Mouse (Mus musculus) megakaryocyte, embryonic 14.5 days (primary cell): Measurements from ENCODE around the gene Pptc7. TPM values are rescaled to one million over a fixed set of nuclear protein-coding genes. Genes with fewer than 3 reads are reported as not detected.

Source experiments
- H3K27me3 ChIP-seq: replicated peaks from 2 replicates; pipeline ENCODE3; 2012; ENCODE audit warnings: inconsistent platforms
- H3K36me3 ChIP-seq: replicated peaks from 2 replicates; pipeline ENCODE3; 2012; ENCODE audit warnings: low read length, inconsistent platforms, mixed read lengths
- H3K4me1 ChIP-seq: 2 replicates; pipeline ENCODE4 v1.6.1; 2012; ENCODE audit warnings: inconsistent platforms
- H3K4me3 ChIP-seq: replicated peaks from 2 replicates; pipeline ENCODE3; 2012; ENCODE audit warnings: moderate library complexity, mild to moderate bottlenecking, inconsistent platforms
- H3K9me3 ChIP-seq: 2 replicates; pipeline ENCODE4 v1.6.1; 2012; ENCODE audit warnings: inconsistent platforms
- FLI1 ChIP-seq: IDR thresholded peaks from 2 replicates; pipeline ENCODE4 v1.6.1; 2012; ENCODE audit warnings: low read length, inconsistent platforms, mixed read lengths
- GATA1 ChIP-seq: IDR thresholded peaks from 3 replicates; pipeline ENCODE4 v1.6.1; 2012; ENCODE audit warnings: mixed read lengths, low read length, inconsistent platforms, borderline replicate concordance
- polyA plus RNA-seq: library from polyadenylated mRNA; stranded (reverse); fragments of >175 nt; gene quantifications from 2 replicates; pipeline ENCODE4 v1.2.3, GENCODE M21; 2012; ENCODE audit warnings: low replicate concordance; ENCODE audit not compliant: insufficient read depth

Gene Pptc7
- polyA plus RNA-seq, 1 experiment, result 5.0 TPM

GRCm38 (mm10) chr5:122324608-122325431 is 40.7 kb downstream of the Pptc7 start:
- Histone ChIP-seq H3K4me3 (no peak overlapping the region), H3K9me3 (no peaks in the 10 kb centered on the region), H3K36me3 (peaks cover 82% of the 10 kb centered on the region), H3K4me1 (peaks cover 37% of the 10 kb centered on the region), H3K27me3 (no peaks in the 10 kb centered on the region)
- TF ChIP-seq FLI1, result no peak
- TF ChIP-seq GATA1, result no peak

DNA sequence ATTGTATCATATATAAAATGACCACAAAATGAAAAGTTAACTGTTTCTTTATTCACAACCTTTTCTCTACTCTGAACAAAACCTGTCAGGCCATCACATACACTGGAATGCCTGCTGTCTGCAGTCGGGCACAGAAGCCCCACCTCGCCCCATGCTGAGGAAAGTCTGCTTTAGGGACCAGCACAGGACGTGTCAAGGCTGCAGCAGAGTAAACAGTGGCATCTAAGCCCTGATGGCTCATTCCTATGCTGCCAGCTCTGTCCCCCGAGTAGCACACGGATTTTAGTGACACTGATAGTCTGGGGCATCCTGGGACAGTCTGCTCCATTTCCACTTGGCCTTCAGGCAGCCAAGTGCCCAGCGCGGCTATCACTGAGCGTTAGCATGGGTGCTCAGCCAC is 41.3 kb downstream of the Pptc7 start:
- H3K36me3 ChIP-seq, result peaks cover 75% of the 10 kb centered on the region
- H3K9me3 ChIP-seq, result no peaks in the 10 kb centered on the region
- no peaks in the 10 kb centered on the region for H3K27me3 ChIP-seq
- peaks cover 41% of the 10 kb centered on the region for H3K4me1 ChIP-seq
- TF ChIP-seq FLI1 (no peak), GATA1 (no peak)
- H3K4me3 ChIP-seq, result no peak overlapping the region

DNA sequence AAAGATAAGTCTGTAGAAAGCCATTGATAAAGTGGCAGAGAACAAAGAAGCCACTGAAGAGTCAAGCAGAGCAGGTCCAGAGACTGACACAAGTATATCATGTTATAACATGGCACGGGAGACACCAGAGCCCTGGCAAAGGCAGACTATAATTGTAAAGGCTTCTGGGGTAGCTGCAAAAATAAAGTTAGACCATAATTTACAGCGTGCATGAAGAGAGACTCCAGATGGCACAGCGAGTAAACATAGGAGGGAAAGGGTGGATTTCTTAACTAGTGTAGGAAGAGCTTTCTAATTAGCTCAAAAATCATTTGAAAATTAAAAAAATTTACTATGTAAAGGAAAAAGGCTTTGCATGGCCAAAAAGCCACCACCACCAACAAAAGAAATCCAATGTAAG is 43.1 kb downstream of the Pptc7 start:
- Histone ChIP-seq H3K4me3 (no peak overlapping the region), H3K27me3 (no peaks in the 10 kb centered on the region), H3K9me3 (no peaks in the 10 kb centered on the region), H3K4me1 (peaks cover 46% of the 10 kb centered on the region), H3K36me3 (peaks cover 57% of the 10 kb centered on the region)
- TF ChIP-seq GATA1 (no peak), FLI1 (no peak)

DNA sequence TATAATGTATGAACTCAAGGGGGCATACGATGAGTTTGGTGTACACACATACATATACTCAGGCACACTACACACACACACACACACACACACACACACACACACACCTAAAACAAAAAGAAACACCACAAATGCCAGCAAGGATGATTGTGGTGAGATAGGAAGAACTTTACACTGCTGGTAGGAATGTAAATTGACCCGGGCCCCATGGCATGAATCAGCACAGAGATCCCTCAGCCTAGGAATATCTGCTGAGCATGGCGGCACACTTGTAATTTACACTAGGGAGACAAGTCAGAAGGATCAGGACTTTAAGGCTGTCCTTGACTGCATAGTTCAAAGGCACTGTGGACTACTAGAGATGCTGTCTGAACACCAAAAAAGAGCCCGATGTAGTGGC is 46.1 kb downstream of the Pptc7 start:
- TF ChIP-seq FLI1, result no peak
- no peak for TF ChIP-seq GATA1
- H3K27me3 ChIP-seq, result no peaks in the 10 kb centered on the region
- H3K4me3 ChIP-seq, result no peak overlapping the region
- H3K4me1 ChIP-seq, result peaks cover 46% of the 10 kb centered on the region
- no peaks in the 10 kb centered on the region for H3K9me3 ChIP-seq
- H3K36me3 ChIP-seq, result peaks cover 33% of the 10 kb centered on the region

DNA sequence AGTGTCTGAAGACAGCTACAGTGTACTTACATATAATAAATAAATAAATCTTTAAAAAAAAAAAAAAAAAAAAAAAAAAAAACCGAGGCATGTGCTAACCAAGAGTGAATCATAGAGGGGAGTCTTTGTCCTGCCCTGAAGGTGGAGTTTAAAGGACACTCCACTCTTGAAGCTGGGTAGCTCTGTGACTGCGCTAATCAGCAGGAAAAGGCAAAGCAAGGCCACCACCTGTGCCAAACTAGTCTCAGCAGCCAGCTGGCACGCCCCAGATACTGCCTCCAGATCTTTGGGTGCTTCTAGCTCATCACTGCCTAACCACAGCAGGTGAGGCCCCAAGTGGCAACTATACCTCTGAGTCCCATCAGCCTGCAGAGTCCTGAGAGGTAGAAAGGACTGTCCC is 50.5 kb downstream of the Pptc7 start:
- Histone ChIP-seq H3K27me3 (no peaks in the 10 kb centered on the region), H3K4me1 (peaks cover 32% of the 10 kb centered on the region), H3K9me3 (no peaks in the 10 kb centered on the region), H3K4me3 (no peak overlapping the region), H3K36me3 (peaks cover 7% of the 10 kb centered on the region)
- TF ChIP-seq FLI1 (no peak), GATA1 (no peak)

- peaks cover 19% of the 10 kb centered on the region for H3K4me1 ChIP-seq
- peaks cover 7% of the 10 kb centered on the region for H3K36me3 ChIP-seq
- peaks cover 3% of the 10 kb centered on the region; the same call in 1 of the 2 replicates for H3K9me3 ChIP-seq
- TF ChIP-seq GATA1 (no peak), FLI1 (no peak)
- H3K27me3 ChIP-seq, result no peaks in the 10 kb centered on the region
- no peak overlapping the region for H3K4me3 ChIP-seq
Observed at GRCm38 (mm10) chr5:122336554-122337294, 52.6 kb downstream of the Pptc7 start.

- Histone ChIP-seq H3K9me3 (peaks cover 11% of the 10 kb centered on the region), H3K4me1 (peaks cover 13% of the 10 kb centered on the region), H3K36me3 (peaks cover 6% of the 10 kb centered on the region), H3K27me3 (no peaks in the 10 kb centered on the region), H3K4me3 (no peak overlapping the region)
- TF ChIP-seq FLI1, result no peak
- TF ChIP-seq GATA1, result no peak
Observed at GRCm38 (mm10) chr5:122342874-122343273, 58.7 kb downstream of the Pptc7 start.

GRCm38 (mm10) chr5:122343768-122344167 is 59.6 kb downstream of the Pptc7 start:
- peaks cover 11% of the 10 kb centered on the region for H3K9me3 ChIP-seq
- H3K27me3 ChIP-seq, result no peaks in the 10 kb centered on the region
- peaks cover 11% of the 10 kb centered on the region for H3K4me1 ChIP-seq
- H3K36me3 ChIP-seq, result peaks cover 4% of the 10 kb centered on the region
- H3K4me3 ChIP-seq, result no peak overlapping the region
- no peak for TF ChIP-seq FLI1
- TF ChIP-seq GATA1, result no peak

DNA sequence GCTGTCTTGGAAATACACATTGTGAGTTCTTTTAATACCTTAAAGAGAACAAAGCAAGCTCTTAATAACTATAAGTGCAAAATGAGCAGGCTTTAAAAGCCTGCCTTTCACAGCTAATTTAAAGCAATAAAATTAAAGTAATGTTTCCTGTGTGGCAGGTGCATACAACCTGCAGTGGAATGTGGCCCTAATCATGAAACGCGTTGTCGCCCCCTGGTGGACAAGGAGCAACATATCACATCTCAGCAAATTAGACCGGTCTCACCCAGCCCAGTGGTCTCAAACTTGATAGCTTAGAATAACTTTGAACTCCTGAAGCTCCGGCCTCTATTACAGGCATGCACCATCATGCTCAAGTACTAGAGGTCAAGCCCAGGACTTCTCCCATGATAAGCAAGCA is 60.1 kb downstream of the Pptc7 start:
- peaks cover 10% of the 10 kb centered on the region for H3K4me1 ChIP-seq
- H3K36me3 ChIP-seq, result peaks cover 2% of the 10 kb centered on the region
- no peaks in the 10 kb centered on the region for H3K27me3 ChIP-seq
- peaks cover 11% of the 10 kb centered on the region for H3K9me3 ChIP-seq
- TF ChIP-seq FLI1 (no peak), GATA1 (no peak)
- no peak overlapping the region for H3K4me3 ChIP-seq

DNA sequence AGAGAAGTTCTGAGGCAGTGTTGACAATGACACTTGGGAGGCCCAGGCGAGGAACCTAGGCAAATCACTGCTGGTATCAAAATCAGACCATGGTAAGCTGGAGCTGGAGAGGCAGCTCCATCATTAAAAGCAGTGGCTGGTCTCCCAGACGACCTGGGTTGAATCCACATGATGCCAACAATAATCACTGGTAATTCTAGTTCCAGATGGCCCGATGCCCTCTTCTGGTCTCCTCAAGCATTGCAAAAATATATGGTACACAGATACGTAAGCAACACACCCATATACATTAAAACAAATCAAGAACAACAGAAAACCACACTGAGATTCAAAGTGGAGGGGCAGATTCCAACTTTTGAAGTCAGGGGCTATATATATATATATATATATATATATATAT is 61.6 kb downstream of the Pptc7 start:
- TF ChIP-seq FLI1, result no peak
- TF ChIP-seq GATA1, result no peak
- Histone ChIP-seq H3K4me3 (no peak overlapping the region), H3K9me3 (peaks cover 8% of the 10 kb centered on the region), H3K36me3 (peaks cover 2% of the 10 kb centered on the region), H3K4me1 (peaks cover 10% of the 10 kb centered on the region), H3K27me3 (no peaks in the 10 kb centered on the region)
